Mouse (Mus musculus): ENCODE results near the gene Fxyd3. TPM values are rescaled to one million over a fixed set of nuclear protein-coding genes. Genes with fewer than 3 reads are reported as not detected.

Fxyd3 gene
- polyA plus RNA-seq (2015; fragmentation: Nextera tagmentation; extraction: Ambion mirVana) = 8.0 and 10.1 TPM in 2 replicates

DNA sequence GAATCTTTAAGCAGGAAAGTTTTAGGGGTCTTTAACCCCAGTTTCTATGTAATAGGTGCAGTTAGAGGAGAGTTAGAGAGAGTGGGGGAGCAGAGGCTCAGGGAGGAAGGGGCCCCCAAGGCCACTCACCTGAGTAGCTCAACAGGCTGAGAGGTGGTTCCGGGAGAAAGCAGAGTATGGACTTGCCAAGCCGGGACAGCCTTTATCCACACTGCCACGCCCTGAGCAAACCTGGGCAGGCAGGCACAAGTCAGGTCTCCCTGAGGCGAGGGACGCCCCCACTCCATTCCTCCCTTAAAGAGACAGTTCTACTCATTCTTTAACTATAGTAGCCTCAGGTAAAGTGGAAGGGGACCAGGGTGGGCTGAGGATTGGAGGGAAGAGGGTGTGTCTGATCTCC is at the start of gene Fxyd3:
Fxyd3 (minus strand) TSS at position 213 of the 400 bp plus-strand sequence.
- H3K9me3 ChIP-seq (replicated peaks; ENCODE audit: control insufficient read depth, low read length) = no peaks in the 10 kb centered on the region; the same call in 1 of the 2 replicates
- no peak within 1 kb of the TSS for H3K9ac ChIP-seq (ENCODE audit: low read length)
- H3K36me3 ChIP-seq (ENCODE audit: control insufficient read depth, insufficient read depth) = no peaks in the 10 kb centered on the region
- ATAC-seq (replicated peaks; ENCODE audit: extremely low read depth, insufficient read depth, low FRiP score) = no peak
- no peak within 1 kb of the TSS for H3K4me3 ChIP-seq (ENCODE audit: low read length)
- no peaks in the 10 kb centered on the region for H3K27me3 ChIP-seq (ENCODE audit: control insufficient read depth, insufficient read depth, low read length)
- WGBS = 51% methylated on average over 5 of the region's 5 CpGs
- no peak within 1 kb of the TSS for H3K27ac ChIP-seq (ENCODE audit: low read length)
- no peaks in the 10 kb centered on the region for H3K4me1 ChIP-seq (ENCODE audit: control insufficient read depth, insufficient read depth, low read length)
- peak within 1 kb of the TSS; percentile 10; the same call in 1 of the 2 replicates for H3K4me2 ChIP-seq (ENCODE audit: low read depth, low read length)

DNA sequence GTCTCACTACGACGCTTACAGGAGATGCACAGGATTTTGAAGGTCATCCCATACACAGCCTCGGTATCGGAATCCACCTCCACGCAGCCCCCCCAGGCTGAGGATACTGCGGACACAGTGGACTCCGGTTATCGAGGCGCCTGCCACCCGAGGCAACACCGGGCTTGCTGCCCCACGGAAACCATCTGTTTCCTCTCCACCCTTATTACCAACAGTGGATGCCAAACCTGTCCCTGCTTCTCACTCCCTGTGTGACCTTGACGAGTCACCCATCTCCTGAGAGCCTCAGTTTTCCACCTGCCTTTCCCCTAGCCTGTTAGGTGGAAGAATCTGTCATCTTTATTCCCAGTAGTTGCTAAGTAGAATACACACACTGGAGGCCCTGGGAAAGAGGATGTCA is 48.6 kb upstream of the Fxyd3 start:
- Histone ChIP-seq H3K27ac (ENCODE audit: low read length) (no peak overlapping the region), H3K9me3 (replicated peaks; ENCODE audit: control insufficient read depth, low read length) (no peaks in the 10 kb centered on the region), H3K4me1 (ENCODE audit: control insufficient read depth, insufficient read depth, low read length) (peaks cover 10% of the 10 kb centered on the region), H3K4me3 (ENCODE audit: low read length) (no peak overlapping the region), H3K36me3 (ENCODE audit: control insufficient read depth, insufficient read depth) (peaks cover 17% of the 10 kb centered on the region), H3K27me3 (ENCODE audit: control insufficient read depth, insufficient read depth, low read length) (peaks cover 20% of the 10 kb centered on the region), H3K9ac (ENCODE audit: low read length) (no peak overlapping the region), H3K4me2 (ENCODE audit: low read depth, low read length) (no peak overlapping the region)
- ATAC-seq (replicated peaks; ENCODE audit: extremely low read depth, insufficient read depth, low FRiP score) = no peak
- 77% methylated on average over 13 of the region's 13 CpGs for WGBS

GRCm38 (mm10) chr7:31124381-31124780 is 47.9 kb upstream of the Fxyd3 start:
- H3K4me2 ChIP-seq (ENCODE audit: low read depth, low read length) = no peak overlapping the region
- peaks cover 9% of the 10 kb centered on the region for H3K36me3 ChIP-seq (ENCODE audit: control insufficient read depth, insufficient read depth)
- H3K4me3 ChIP-seq (ENCODE audit: low read length) = no peak overlapping the region
- ATAC-seq (replicated peaks; ENCODE audit: extremely low read depth, insufficient read depth, low FRiP score) = no peak
- WGBS = 72% methylated on average over 5 of the region's 5 CpGs
- no peak overlapping the region for H3K27ac ChIP-seq (ENCODE audit: low read length)
- H3K27me3 ChIP-seq (ENCODE audit: control insufficient read depth, insufficient read depth, low read length) = peaks cover 20% of the 10 kb centered on the region
- H3K4me1 ChIP-seq (ENCODE audit: control insufficient read depth, insufficient read depth, low read length) = peaks cover 10% of the 10 kb centered on the region
- no peaks in the 10 kb centered on the region for H3K9me3 ChIP-seq (replicated peaks; ENCODE audit: control insufficient read depth, low read length)
- H3K9ac ChIP-seq (ENCODE audit: low read length) = no peak overlapping the region

- ATAC-seq (replicated peaks; ENCODE audit: extremely low read depth, insufficient read depth, low FRiP score) = no peak
- Histone ChIP-seq H3K36me3 (ENCODE audit: control insufficient read depth, insufficient read depth) (peaks cover 3% of the 10 kb centered on the region), H3K9ac (ENCODE audit: low read length) (no peak overlapping the region), H3K27ac (ENCODE audit: low read length) (no peak overlapping the region), H3K4me1 (ENCODE audit: control insufficient read depth, insufficient read depth, low read length) (peaks cover 10% of the 10 kb centered on the region), H3K4me2 (ENCODE audit: low read depth, low read length) (no peak overlapping the region), H3K27me3 (ENCODE audit: control insufficient read depth, insufficient read depth, low read length) (peaks cover 20% of the 10 kb centered on the region), H3K9me3 (replicated peaks; ENCODE audit: control insufficient read depth, low read length) (no peaks in the 10 kb centered on the region), H3K4me3 (ENCODE audit: low read length) (no peak overlapping the region)
- WGBS = 76% methylated on average over 3 of the region's 3 CpGs
Observed at GRCm38 (mm10) chr7:31123697-31124096, 47.2 kb upstream of the Fxyd3 start.

DNA sequence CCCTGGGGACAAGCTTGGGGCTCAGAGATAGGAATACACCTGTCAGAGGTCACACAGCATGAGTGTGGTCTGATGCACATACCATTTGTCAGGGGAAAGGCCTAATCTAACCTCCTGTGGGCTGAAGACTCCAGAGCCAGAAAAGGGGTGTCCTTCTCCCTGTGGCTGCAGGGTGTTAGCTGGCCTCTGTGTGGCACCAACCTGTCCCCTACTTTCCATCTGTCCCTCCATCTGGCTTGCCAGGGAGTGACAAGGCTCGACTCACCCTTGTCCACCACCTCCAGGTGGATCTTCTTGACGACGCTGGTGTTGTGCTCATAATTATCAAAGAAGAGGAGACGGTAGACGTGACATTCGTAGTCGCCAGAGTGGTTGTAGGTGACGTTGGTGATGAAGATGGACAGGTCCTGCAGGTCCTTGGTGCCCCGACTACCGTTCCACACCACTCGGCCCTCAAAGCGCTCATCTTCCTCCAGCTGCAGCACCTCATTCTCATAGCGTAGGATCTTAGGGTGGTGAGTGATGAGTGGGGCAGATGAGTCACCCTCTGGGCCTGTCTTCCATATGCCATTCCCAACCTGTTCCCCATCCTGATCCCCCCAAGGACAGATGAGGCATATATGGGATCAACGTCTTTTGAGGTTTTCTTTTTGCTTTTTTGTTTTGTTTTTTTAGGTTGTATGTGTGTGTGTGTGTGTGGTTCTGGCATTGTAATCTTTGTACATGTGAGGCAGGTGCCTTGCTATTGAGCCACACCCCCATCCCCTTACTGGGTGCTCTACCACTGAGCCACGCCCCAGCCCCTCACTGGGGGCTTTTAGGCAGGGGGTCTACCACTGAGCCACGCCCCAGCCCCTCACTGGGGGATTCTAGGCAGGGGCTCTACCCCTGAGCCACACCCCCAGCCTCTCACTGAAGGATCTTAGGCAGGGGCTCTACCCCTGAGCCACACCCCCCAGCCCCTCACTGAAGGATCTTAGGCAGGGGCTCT is 46.4 kb upstream of the Fxyd3 start:
- Histone ChIP-seq H3K36me3 (ENCODE audit: control insufficient read depth, insufficient read depth) (no peaks in the 10 kb centered on the region), H3K4me3 (ENCODE audit: low read length) (no peak overlapping the region), H3K4me2 (ENCODE audit: low read depth, low read length) (no peak overlapping the region), H3K4me1 (ENCODE audit: control insufficient read depth, insufficient read depth, low read length) (peaks cover 16% of the 10 kb centered on the region), H3K9ac (ENCODE audit: low read length) (no peak overlapping the region), H3K27ac (ENCODE audit: low read length) (no peak overlapping the region), H3K9me3 (replicated peaks; ENCODE audit: control insufficient read depth, low read length) (no peaks in the 10 kb centered on the region), H3K27me3 (ENCODE audit: control insufficient read depth, insufficient read depth, low read length) (peaks cover 20% of the 10 kb centered on the region)
- 83% methylated on average over 16 of the region's 16 CpGs for WGBS
- no peak for ATAC-seq (replicated peaks; ENCODE audit: extremely low read depth, insufficient read depth, low FRiP score)

- no peaks in the 10 kb centered on the region for H3K9me3 ChIP-seq (replicated peaks; ENCODE audit: control insufficient read depth, low read length)
- 79% methylated on average over 5 of the region's 5 CpGs for WGBS
- H3K4me2 ChIP-seq (ENCODE audit: low read depth, low read length) = no peak overlapping the region
- no peak overlapping the region for H3K4me3 ChIP-seq (ENCODE audit: low read length)
- no peak for ATAC-seq (replicated peaks; ENCODE audit: extremely low read depth, insufficient read depth, low FRiP score)
- no peak overlapping the region for H3K27ac ChIP-seq (ENCODE audit: low read length)
- no peak overlapping the region for H3K9ac ChIP-seq (ENCODE audit: low read length)
- H3K36me3 ChIP-seq (ENCODE audit: control insufficient read depth, insufficient read depth) = no peaks in the 10 kb centered on the region
- no peaks in the 10 kb centered on the region for H3K27me3 ChIP-seq (ENCODE audit: control insufficient read depth, insufficient read depth, low read length)
- H3K4me1 ChIP-seq (ENCODE audit: control insufficient read depth, insufficient read depth, low read length) = peaks cover 20% of the 10 kb centered on the region
Observed at GRCm38 (mm10) chr7:31119556-31119955, 43.1 kb upstream of the Fxyd3 start.

- no peaks in the 10 kb centered on the region for H3K36me3 ChIP-seq (ENCODE audit: control insufficient read depth, insufficient read depth)
- no peak for ATAC-seq (replicated peaks; ENCODE audit: extremely low read depth, insufficient read depth, low FRiP score)
- peak overlapping the region; percentile 72 for H3K27ac ChIP-seq (ENCODE audit: low read length)
- H3K27me3 ChIP-seq (ENCODE audit: control insufficient read depth, insufficient read depth, low read length) = no peaks in the 10 kb centered on the region
- no peaks in the 10 kb centered on the region for H3K9me3 ChIP-seq (replicated peaks; ENCODE audit: control insufficient read depth, low read length)
- no peak overlapping the region for H3K4me2 ChIP-seq (ENCODE audit: low read depth, low read length)
- peak overlapping the region; percentile 23; the same call in 1 of the 2 replicates for H3K9ac ChIP-seq (ENCODE audit: low read length)
- H3K4me3 ChIP-seq (ENCODE audit: low read length) = no peak overlapping the region
- WGBS = 64% methylated on average over 7 of the region's 7 CpGs
- peaks cover 20% of the 10 kb centered on the region for H3K4me1 ChIP-seq (ENCODE audit: control insufficient read depth, insufficient read depth, low read length)
Observed at GRCm38 (mm10) chr7:31118486-31118885, 42.0 kb upstream of the Fxyd3 start.

GRCm38 (mm10) chr7:31117465-31117864 is 41.0 kb upstream of the Fxyd3 start:
- Histone ChIP-seq H3K4me1 (ENCODE audit: control insufficient read depth, insufficient read depth, low read length) (peaks cover 20% of the 10 kb centered on the region), H3K27ac (ENCODE audit: low read length) (no peak overlapping the region), H3K27me3 (ENCODE audit: control insufficient read depth, insufficient read depth, low read length) (no peaks in the 10 kb centered on the region), H3K4me2 (ENCODE audit: low read depth, low read length) (no peak overlapping the region), H3K9me3 (replicated peaks; ENCODE audit: control insufficient read depth, low read length) (no peaks in the 10 kb centered on the region), H3K36me3 (ENCODE audit: control insufficient read depth, insufficient read depth) (no peaks in the 10 kb centered on the region), H3K9ac (ENCODE audit: low read length) (no peak overlapping the region), H3K4me3 (ENCODE audit: low read length) (no peak overlapping the region)
- 90% methylated on average over 11 of the region's 11 CpGs for WGBS
- ATAC-seq (replicated peaks; ENCODE audit: extremely low read depth, insufficient read depth, low FRiP score) = no peak

DNA sequence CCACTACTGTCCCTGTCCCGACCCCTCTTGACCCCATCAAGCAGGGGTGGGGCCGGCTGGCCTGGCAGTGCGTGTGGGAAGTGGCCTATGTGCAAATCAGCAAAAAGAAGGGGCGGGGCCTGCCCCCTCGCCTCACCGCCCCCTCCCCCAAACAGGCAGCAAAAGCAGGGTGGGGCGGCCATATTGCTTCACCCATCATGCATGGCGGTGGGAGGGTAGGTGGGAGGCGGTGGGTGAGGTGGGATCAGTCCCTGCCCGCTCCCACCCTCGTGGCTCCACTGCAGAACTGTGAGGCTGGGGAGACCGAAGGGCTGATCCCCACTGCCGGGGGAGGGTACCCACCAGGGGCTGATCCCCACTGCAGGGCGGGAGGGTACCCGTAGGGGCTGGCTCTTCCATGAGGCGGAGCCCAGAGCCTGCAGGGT is 40.2 kb upstream of the Fxyd3 start:
- no peak overlapping the region for H3K4me3 ChIP-seq (ENCODE audit: low read length)
- ATAC-seq (replicated peaks; ENCODE audit: extremely low read depth, insufficient read depth, low FRiP score) = no peak
- WGBS = 55% methylated on average over 16 of the region's 16 CpGs
- H3K4me1 ChIP-seq (ENCODE audit: control insufficient read depth, insufficient read depth, low read length) = peaks cover 20% of the 10 kb centered on the region
- no peaks in the 10 kb centered on the region for H3K36me3 ChIP-seq (ENCODE audit: control insufficient read depth, insufficient read depth)
- no peaks in the 10 kb centered on the region for H3K9me3 ChIP-seq (replicated peaks; ENCODE audit: control insufficient read depth, low read length)
- no peaks in the 10 kb centered on the region for H3K27me3 ChIP-seq (ENCODE audit: control insufficient read depth, insufficient read depth, low read length)
- H3K4me2 ChIP-seq (ENCODE audit: low read depth, low read length) = no peak overlapping the region
- H3K27ac ChIP-seq (ENCODE audit: low read length) = no peak overlapping the region
- no peak overlapping the region for H3K9ac ChIP-seq (ENCODE audit: low read length)
